Mouse (Mus musculus) small intestine, adult 2 months (tissue): ENCODE results near the gene Mical3.

Experiments
- CTCF ChIP-seq: fragments of 200-500 bp; IDR thresholded peaks from 2 replicates; pipeline ENCODE4 v1.5.1; 2012; ENCODE audit warnings: low read depth, mild to moderate bottlenecking, control low read depth, inconsistent platforms, low read length, moderate library complexity, mixed read lengths; ENCODE audit not compliant: insufficient replicate concordance, insufficient read length; ENCODE audit errors: extremely low read depth
- POLR2A ChIP-seq: fragments of 200-500 bp; IDR thresholded peaks from 2 replicates; pipeline ENCODE4 v1.6.1; 2012; ENCODE audit warnings: low read depth, mild to moderate bottlenecking, control low read depth, inconsistent platforms, low read length, moderate library complexity

DNA sequence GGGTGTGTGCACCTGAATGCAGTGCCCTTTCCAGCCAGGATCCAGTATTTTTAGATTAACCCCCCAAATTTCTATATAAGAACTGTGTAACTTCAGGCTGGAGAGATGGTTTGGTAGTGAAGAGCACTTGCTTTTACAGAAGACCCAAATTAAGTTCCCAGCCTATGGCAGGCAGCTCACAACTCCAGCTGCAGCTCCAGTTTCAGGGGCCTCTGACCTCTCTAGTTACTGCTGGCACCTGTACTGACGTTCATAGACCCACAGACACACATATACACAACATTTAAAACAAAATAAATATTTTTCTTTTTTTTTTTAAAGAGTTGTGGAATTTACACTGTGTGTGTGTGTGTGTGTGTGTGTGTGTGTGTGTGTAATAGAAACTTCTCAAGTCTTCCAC is 201.4 kb downstream of the Mical3 start:
- TF ChIP-seq CTCF (no peak), POLR2A (no peak)
